Mouse (Mus musculus) olfactory bulb, adult 2 months (tissue): Measurements from ENCODE around the gene Ubd.

Source experiments
- CTCF ChIP-seq: fragments of 200-500 bp; IDR thresholded peaks from 2 replicates; pipeline ENCODE4 v1.5.1; 2012; ENCODE audit warnings: low read depth, mild to moderate bottlenecking, low read length, moderate library complexity; ENCODE audit not compliant: insufficient read depth
- POLR2A ChIP-seq: fragments of 200-500 bp; IDR thresholded peaks from 2 replicates; pipeline ENCODE4 v1.6.1; 2012; ENCODE audit warnings: mild to moderate bottlenecking, low read depth, low read length, moderate library complexity; ENCODE audit not compliant: insufficient read depth

- no peak for TF ChIP-seq POLR2A
- no peak for TF ChIP-seq CTCF
These were observed 26.2 kb downstream of the Ubd start, which contains the start of gene Olfr96 for GRCm38 (mm10) chr17:37219846-37220245.
